Mouse (Mus musculus) spleen, postnatal 4 days (tissue): ENCODE measurements around the gene Sstr2.
A peak's percentile ranks its signal among the peaks of the same experiment; 100 is the strongest.
"Not testable (repeated sequence)": the region's sequence is repeated elsewhere in the genome, so short reads cannot be mapped to it uniquely, and the experiment has no call there.

Experiments used
- DNase-seq, 2 experiments: peaks; one replicate each; pipeline ENCODE4 v3.0.0; 2022; ENCODE audit warnings: low spot score in 2 of 2

The Sstr2 gene

DNA sequence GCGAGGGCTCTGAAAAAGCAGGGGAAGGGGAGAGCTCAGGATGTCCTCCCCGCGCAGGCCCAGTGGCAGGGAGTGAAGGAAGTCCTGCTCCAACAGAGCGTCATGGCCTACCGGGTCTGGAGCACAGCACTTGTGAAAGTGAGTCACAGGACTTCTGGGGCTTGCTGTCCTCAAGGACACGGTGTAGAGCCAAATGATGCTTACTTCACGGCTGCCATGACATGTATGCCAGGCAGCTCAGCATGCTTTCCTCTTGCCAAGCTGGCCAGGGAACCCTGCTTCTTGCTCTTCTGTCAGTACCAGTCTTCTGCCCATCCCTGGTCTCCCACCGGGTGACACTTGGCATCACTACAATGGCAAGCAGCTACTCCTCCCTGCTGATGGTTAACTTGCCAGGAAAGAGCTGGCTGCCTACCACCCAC lies 37.4 kb downstream of the Sstr2 start:
- no peak for DNase-seq

GRCm38 (mm10) chr11:113657221-113657620 lies 38.1 kb downstream of the Sstr2 start:
- no peak for DNase-seq

DNA sequence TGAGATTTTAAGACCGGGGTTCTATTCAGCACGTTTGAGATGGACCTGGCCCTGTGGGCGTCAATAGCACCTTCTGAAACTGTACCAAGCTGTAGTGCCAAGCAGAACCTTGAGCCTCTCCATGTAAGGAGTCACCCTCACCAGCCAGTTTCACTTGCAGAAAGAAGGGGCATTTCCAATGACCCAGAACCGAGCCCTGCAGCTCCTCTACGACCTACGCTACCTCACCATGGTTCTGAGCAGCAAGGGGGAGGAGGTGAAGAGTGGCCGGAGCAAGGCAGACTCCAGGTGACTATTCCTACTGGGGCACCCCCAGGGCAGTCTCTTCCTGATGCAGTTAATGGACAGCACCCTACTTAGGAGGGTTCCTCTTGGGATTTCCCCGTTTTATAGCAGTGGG lies 39.2 kb downstream of the Sstr2 start:
- no peak for DNase-seq

DNA sequence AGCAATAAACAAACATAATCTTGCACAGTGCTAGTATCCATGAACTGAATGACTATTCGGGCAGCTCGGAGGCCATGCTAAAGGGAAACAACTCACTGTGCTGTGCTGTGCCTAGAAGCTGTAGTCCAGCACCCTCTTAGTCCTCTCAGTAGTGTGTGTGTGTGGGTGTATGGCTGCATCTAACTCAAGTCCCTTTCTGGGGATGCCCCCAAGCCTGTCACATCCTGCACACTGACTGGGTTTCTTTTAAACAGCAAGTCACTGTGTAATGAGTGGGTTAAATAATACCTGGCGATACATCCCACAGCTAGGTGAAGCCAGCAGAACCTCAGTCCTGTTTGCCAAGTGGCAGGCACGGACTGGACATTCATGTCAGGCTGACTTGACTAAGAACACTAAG lies 39.6 kb downstream of the Sstr2 start:
- DNase-seq, result no peak

- DNase-seq, result not testable (repeated sequence)
Measured at GRCm38 (mm10) chr11:113660213-113660612, 41.1 kb downstream of the Sstr2 start.

GRCm38 (mm10) chr11:113660940-113661339 lies 41.8 kb downstream of the Sstr2 start:
- no peak for DNase-seq

- no peak for DNase-seq
Measured at GRCm38 (mm10) chr11:113661835-113662351, 42.8 kb downstream of the Sstr2 start.

GRCm38 (mm10) chr11:113664279-113664678 lies 45.1 kb downstream of the Sstr2 start:
- no peak for DNase-seq

GRCm38 (mm10) chr11:113666205-113666604 lies 47.1 kb downstream of the Sstr2 start:
- no peak for DNase-seq

GRCm38 (mm10) chr11:113666648-113667047 lies 47.5 kb downstream of the Sstr2 start:
- DNase-seq, result peak in 1 of 2 experiments; percentile 33

DNA sequence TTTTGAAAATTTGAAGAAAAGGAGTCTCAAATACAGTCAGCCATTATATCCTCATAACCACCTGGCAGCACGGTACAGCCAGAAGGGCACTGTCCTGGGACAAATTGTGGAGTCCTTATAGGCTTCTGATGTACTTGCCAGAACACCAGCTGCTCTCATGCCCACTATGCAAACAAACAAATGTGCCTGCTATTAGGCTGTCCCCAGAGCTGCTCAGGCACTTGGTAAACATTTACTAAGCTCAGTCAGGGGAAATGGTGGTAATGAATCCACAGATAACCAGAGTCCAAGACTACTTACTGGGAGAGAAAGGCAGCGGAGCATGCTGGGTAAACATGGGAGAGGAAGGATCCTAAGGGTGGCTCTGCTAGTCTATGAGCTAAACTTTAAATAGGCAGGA lies 48.0 kb downstream of the Sstr2 start:
- DNase-seq, result no peak

- no peak for DNase-seq
Measured at GRCm38 (mm10) chr11:113667704-113668103, 48.6 kb downstream of the Sstr2 start.

- no peak for DNase-seq
Measured at GRCm38 (mm10) chr11:113668857-113669256, 49.7 kb downstream of the Sstr2 start.

DNA sequence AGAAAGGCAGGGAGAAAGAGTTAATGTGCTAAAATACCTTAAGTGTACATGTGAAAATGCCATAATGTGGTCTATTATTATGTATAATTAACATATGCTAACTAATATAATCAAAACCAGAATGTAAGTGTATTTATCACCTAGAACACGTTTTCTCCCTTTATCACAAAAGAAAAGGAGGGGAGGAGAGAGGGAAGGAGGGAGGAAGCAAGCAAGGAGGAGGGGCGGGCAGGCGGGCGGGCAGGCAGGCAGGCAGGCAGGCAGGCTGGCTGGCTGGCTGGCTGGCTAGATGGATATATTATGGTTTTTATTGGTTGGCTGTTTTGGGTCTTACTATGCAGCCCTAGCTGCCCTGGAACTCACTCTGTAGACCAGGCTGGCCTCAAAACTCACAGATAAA lies 50.6 kb downstream of the Sstr2 start:
- DNase-seq, result no peak

- DNase-seq, result no peak
Measured at GRCm38 (mm10) chr11:113673614-113674013, 54.5 kb downstream of the Sstr2 start.

DNA sequence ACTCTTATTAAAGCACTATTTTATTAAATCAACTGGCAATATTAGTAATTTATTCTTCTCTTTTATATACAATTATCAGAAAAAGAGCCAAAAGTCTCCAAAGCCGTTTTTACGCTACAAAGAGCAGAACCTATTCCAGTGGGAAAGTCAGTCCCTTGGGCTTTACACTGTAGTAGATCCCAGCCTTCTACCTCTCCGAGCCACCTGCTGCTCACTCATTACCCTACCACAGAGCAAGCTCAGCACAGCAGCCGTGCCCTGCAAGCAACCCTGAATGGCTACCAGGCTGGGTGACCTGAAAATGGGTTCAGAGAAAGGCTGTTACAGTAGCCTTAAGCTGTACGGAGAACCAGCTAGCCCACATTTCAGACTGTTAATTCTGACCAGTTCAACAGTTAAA lies 55.5 kb downstream of the Sstr2 start:
- no peak for DNase-seq
